Mouse (Mus musculus): ENCODE results near the gene Pjvk. TPM values are rescaled to one million over a fixed set of nuclear protein-coding genes. Genes with fewer than 3 reads are reported as not detected.

Gene Pjvk
- polyA plus RNA-seq, 1 experiment, result not detected

DNA sequence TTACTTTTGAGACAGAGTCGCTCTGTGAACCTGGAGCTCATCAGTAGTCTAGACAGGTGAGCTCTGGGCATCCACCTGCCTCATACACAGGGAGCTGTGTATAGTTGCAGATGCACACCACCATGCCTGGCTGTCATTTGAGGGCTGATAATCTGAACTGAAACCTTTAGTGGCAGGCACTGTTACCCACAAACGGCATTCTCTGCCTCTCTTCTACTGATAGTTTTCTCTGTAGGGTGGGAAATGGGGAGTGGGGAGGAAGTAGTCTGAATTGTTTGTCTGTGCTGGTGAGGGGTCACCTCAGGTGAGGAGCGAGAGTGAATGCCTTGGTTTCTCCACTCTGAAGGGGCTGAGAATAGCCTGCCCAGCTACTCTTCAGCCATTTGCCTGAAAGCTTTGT is 39.3 kb downstream of the Pjvk start:
- TF ChIP-seq GATA1 (IDR thresholded peaks at IDR 0.05; ENCODE audit: low read length), result no peak

GRCm38 (mm10) chr2:76688162-76688561 is 39.9 kb downstream of the Pjvk start:
- TF ChIP-seq GATA1 (IDR thresholded peaks at IDR 0.05; ENCODE audit: low read length), result no peak

DNA sequence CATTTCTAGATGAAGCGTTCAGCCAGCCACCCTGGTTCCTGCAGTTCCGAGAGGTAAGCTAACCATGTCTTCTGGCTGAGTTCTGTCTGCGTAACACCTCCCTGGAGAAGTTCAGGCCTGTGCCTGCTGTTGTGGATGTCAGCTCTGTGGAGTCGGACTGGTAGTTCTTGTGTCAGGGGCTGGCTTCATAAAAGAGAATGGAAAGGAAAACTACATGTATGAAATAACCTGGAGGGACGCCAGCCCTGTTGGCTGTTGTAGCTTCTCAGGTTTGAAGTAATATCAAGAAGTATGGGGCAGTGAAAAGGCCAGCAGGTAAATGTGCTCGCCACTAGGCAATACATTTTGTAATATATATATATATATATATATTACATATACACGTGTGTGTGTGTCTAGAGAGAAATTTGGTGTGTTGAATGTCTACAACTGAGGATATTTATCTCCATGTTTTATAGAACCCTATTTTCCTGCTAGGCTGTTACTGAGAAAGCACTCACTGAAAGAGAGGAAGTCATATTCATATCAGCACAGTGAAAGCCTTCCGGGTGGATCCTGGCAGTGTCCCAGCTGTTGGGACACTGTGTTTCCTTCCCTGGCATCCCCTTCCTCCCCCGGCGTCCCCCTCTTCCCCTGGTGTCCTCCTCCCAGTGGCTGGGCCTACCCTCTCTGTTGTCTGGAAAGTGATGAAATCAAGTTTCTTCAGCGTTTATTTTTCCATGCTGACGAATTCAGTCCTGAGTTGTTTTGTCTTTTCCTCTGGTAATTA is 42.3 kb downstream of the Pjvk start:
- TF ChIP-seq GATA1 (IDR thresholded peaks at IDR 0.05; ENCODE audit: low read length), result no peak

DNA sequence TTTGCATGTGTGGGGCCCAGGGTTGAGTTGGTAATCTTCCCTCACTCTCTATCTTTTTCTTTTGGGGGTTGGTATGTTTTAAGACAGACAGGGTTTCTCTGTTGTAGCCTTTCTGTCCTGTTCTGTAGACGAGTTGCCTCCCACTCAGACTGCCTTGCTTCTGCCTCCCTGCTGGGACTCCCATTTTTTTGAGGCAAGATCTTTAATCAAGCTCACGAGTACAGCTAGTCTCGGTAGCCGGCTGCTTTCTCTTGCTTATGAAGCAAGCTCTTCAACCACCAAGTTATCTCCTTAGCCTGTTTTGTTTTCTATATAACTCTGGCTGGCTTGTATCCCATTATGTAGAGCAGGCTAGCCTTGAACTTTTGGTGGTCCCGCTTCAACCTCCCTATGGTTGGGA is 45.5 kb downstream of the Pjvk start:
- TF ChIP-seq GATA1 (IDR thresholded peaks at IDR 0.05; ENCODE audit: low read length), result no peak

DNA sequence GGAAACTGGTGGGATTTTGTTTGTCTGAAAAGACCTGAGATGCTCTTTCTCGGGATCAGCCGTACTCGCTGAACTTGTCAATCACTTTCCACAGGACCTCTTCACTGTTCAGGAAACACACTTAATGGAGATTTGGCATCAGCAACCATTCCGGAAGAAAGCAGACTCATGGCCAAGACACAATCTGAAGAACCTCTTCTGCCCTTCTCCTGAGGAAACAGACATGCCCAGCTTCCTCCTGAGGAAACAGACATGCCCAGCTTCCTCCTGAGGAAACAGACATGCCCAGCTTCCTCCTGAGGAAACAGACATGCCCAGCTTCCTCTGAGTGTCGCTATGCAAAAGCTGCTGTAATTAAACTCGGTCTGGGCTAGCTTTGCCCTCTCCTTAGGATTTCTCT is 47.0 kb downstream of the Pjvk start:
- no peak for TF ChIP-seq GATA1 (IDR thresholded peaks at IDR 0.05; ENCODE audit: low read length)

DNA sequence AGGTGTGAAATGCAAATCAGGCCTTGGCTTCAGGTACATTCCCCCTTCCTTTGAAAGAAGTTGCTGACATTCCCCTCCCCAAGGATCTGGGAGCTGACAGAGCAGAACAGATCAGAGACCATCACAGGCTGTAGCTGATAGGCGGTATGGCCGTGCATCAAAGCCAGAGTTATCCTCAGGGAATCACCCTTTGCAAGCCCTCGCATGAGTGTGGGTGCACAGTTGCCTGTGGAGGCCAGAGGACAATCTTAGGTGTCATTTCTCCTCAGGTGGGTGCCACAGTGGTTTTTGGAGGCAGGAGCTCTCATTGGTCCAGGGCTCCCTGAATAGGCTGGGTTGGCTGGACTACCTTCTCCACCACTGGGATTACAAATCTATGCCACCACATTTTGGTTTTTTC is 53.9 kb downstream of the Pjvk start:
- TF ChIP-seq GATA1 (IDR thresholded peaks at IDR 0.05; ENCODE audit: low read length), result no peak

GRCm38 (mm10) chr2:76702751-76703150 is 54.5 kb downstream of the Pjvk start:
- TF ChIP-seq GATA1 (IDR thresholded peaks at IDR 0.05; ENCODE audit: low read length), result no peak

- no peak for TF ChIP-seq GATA1 (IDR thresholded peaks at IDR 0.05; ENCODE audit: low read length)
These were observed 57.4 kb downstream of the Pjvk start for GRCm38 (mm10) chr2:76705655-76706054.

Other genes starting within 250 kb of the Pjvk start
- gene Osbpl6, start 242.0 kb upstream of the Pjvk start, polyA plus RNA-seq (2012), result not detected in 2 replicates
- 10.9 and 13.5 TPM in 2 replicates for gene Prkra, start 461 bp upstream of the Pjvk start, polyA plus RNA-seq (2012)
- gene Fkbp7, start 24.6 kb downstream of the Pjvk start, polyA plus RNA-seq (2012), result 0.14 and 0.21 TPM in 2 replicates
- gene Plekha3, start 26.8 kb downstream of the Pjvk start, polyA plus RNA-seq (2012), result 3.0 and 5.1 TPM in 2 replicates